Mouse (Mus musculus): Measurements from ENCODE around the gene Ltc4s. TPM values are rescaled to one million over a fixed set of nuclear protein-coding genes. Genes with fewer than 3 reads are reported as not detected.

The Ltc4s gene
- polyA plus RNA-seq, 1 experiment from 2014 or later: 1.6 TPM

GRCm38 (mm10) chr11:50217811-50218210 lies 20.6 kb downstream of the Ltc4s start:
- Histone ChIP-seq H3K27me3 (replicated peaks; ENCODE audit: control insufficient read depth, insufficient read depth, low read length) (no peaks in the 10 kb centered on the region), H3K4me3 (replicated peaks; ENCODE audit: low read length) (no peak overlapping the region), H3K9me3 (ENCODE audit: control insufficient read depth, low read length) (no peaks in the 10 kb centered on the region), H3K9ac (replicated peaks; ENCODE audit: low read depth, low read length) (no peak overlapping the region), H3K4me2 (ENCODE audit: low read length) (no peak overlapping the region), H3K36me3 (ENCODE audit: control insufficient read depth, insufficient read depth) (no peaks in the 10 kb centered on the region), H3K27ac (ENCODE audit: low read length) (no peak overlapping the region), H3K4me1 (replicated peaks; ENCODE audit: control insufficient read depth, insufficient read depth, low read length) (peaks cover 4% of the 10 kb centered on the region)
- no peak for ATAC-seq
- WGBS: 69% methylated on average over 4 of the region's 4 CpGs

- Histone ChIP-seq H3K4me2 (ENCODE audit: low read length) (no peak overlapping the region), H3K27me3 (replicated peaks; ENCODE audit: control insufficient read depth, insufficient read depth, low read length) (no peaks in the 10 kb centered on the region), H3K4me1 (replicated peaks; ENCODE audit: control insufficient read depth, insufficient read depth, low read length) (peaks cover 2% of the 10 kb centered on the region; the same call in 1 of the 2 replicates), H3K9me3 (ENCODE audit: control insufficient read depth, low read length) (no peaks in the 10 kb centered on the region), H3K27ac (ENCODE audit: low read length) (no peak overlapping the region), H3K4me3 (replicated peaks; ENCODE audit: low read length) (no peak overlapping the region), H3K9ac (replicated peaks; ENCODE audit: low read depth, low read length) (no peak overlapping the region), H3K36me3 (ENCODE audit: control insufficient read depth, insufficient read depth) (no peaks in the 10 kb centered on the region)
- no peak for ATAC-seq
- 78% methylated on average over 4 of the region's 4 CpGs for WGBS
Measured at GRCm38 (mm10) chr11:50216724-50217366, 21.6 kb downstream of the Ltc4s start.

GRCm38 (mm10) chr11:50215633-50216032 lies 22.8 kb downstream of the Ltc4s start:
- H3K9me3 ChIP-seq (ENCODE audit: control insufficient read depth, low read length): no peaks in the 10 kb centered on the region
- 25% methylated on average over 9 of the region's 9 CpGs for WGBS
- H3K4me1 ChIP-seq (replicated peaks; ENCODE audit: control insufficient read depth, insufficient read depth, low read length): peaks cover 11% of the 10 kb centered on the region
- no peak overlapping the region for H3K4me3 ChIP-seq (replicated peaks; ENCODE audit: low read length)
- no peak overlapping the region for H3K27ac ChIP-seq (ENCODE audit: low read length)
- no peaks in the 10 kb centered on the region for H3K36me3 ChIP-seq (ENCODE audit: control insufficient read depth, insufficient read depth)
- no peak for ATAC-seq
- H3K9ac ChIP-seq (replicated peaks; ENCODE audit: low read depth, low read length): no peak overlapping the region
- no peak overlapping the region for H3K4me2 ChIP-seq (ENCODE audit: low read length)
- H3K27me3 ChIP-seq (replicated peaks; ENCODE audit: control insufficient read depth, insufficient read depth, low read length): no peaks in the 10 kb centered on the region

GRCm38 (mm10) chr11:50214631-50215030 lies 23.8 kb downstream of the Ltc4s start:
- Histone ChIP-seq H3K27ac (ENCODE audit: low read length) (no peak overlapping the region), H3K9ac (replicated peaks; ENCODE audit: low read depth, low read length) (no peak overlapping the region), H3K36me3 (ENCODE audit: control insufficient read depth, insufficient read depth) (no peaks in the 10 kb centered on the region), H3K4me2 (ENCODE audit: low read length) (no peak overlapping the region), H3K9me3 (ENCODE audit: control insufficient read depth, low read length) (no peaks in the 10 kb centered on the region), H3K4me3 (replicated peaks; ENCODE audit: low read length) (no peak overlapping the region), H3K4me1 (replicated peaks; ENCODE audit: control insufficient read depth, insufficient read depth, low read length) (peaks cover 12% of the 10 kb centered on the region), H3K27me3 (replicated peaks; ENCODE audit: control insufficient read depth, insufficient read depth, low read length) (no peaks in the 10 kb centered on the region)
- ATAC-seq: no peak
- WGBS: 91% methylated on average over 6 of the region's 6 CpGs

- WGBS: 68% methylated on average over 11 of the region's 11 CpGs
Measured at GRCm38 (mm10) chr11:50212848-50213758, 25.3 kb downstream of the Ltc4s start.

GRCm38 (mm10) chr11:50212060-50212739 lies 26.2 kb downstream of the Ltc4s start:
- Histone ChIP-seq H3K27ac (ENCODE audit: low read length) (no peak overlapping the region), H3K4me1 (replicated peaks; ENCODE audit: control insufficient read depth, insufficient read depth, low read length) (peaks cover 22% of the 10 kb centered on the region), H3K4me3 (replicated peaks; ENCODE audit: low read length) (no peak overlapping the region), H3K4me2 (ENCODE audit: low read length) (no peak overlapping the region), H3K9me3 (ENCODE audit: control insufficient read depth, low read length) (no peaks in the 10 kb centered on the region), H3K9ac (replicated peaks; ENCODE audit: low read depth, low read length) (no peak overlapping the region), H3K27me3 (replicated peaks; ENCODE audit: control insufficient read depth, insufficient read depth, low read length) (no peaks in the 10 kb centered on the region), H3K36me3 (ENCODE audit: control insufficient read depth, insufficient read depth) (peaks cover 1% of the 10 kb centered on the region; the same call in 1 of the 2 replicates)
- ATAC-seq: no peak
- 75% methylated on average over 3 of the region's 3 CpGs for WGBS

More at GRCm38 (mm10) chr11:50212848-50213758, 25.3 kb downstream of the Ltc4s start:
- H3K27me3 ChIP-seq (replicated peaks; ENCODE audit: control insufficient read depth, insufficient read depth, low read length): no peaks in the 10 kb centered on the region
- no peak overlapping the region for H3K4me3 ChIP-seq (replicated peaks; ENCODE audit: low read length)
- no peaks in the 10 kb centered on the region for H3K36me3 ChIP-seq (ENCODE audit: control insufficient read depth, insufficient read depth)
- no peak overlapping the region for H3K27ac ChIP-seq (ENCODE audit: low read length)
- no peak for ATAC-seq
- H3K9ac ChIP-seq (replicated peaks; ENCODE audit: low read depth, low read length): no peak overlapping the region
- H3K4me2 ChIP-seq (ENCODE audit: low read length): no peak overlapping the region
- H3K9me3 ChIP-seq (ENCODE audit: control insufficient read depth, low read length): no peaks in the 10 kb centered on the region
- H3K4me1 ChIP-seq (replicated peaks; ENCODE audit: control insufficient read depth, insufficient read depth, low read length): peaks cover 22% of the 10 kb centered on the region

GRCm38 (mm10) chr11:50211322-50212059 lies 26.9 kb downstream of the Ltc4s start:
- H3K9ac ChIP-seq (replicated peaks; ENCODE audit: low read depth, low read length): no peak overlapping the region
- peak overlapping the region; percentile 58 for H3K4me2 ChIP-seq (ENCODE audit: low read length)
- 95% methylated on average over 3 of the region's 3 CpGs for WGBS
- H3K36me3 ChIP-seq (ENCODE audit: control insufficient read depth, insufficient read depth): peaks cover 5% of the 10 kb centered on the region; the same call in 1 of the 2 replicates
- no peaks in the 10 kb centered on the region for H3K27me3 ChIP-seq (replicated peaks; ENCODE audit: control insufficient read depth, insufficient read depth, low read length)
- H3K27ac ChIP-seq (ENCODE audit: low read length): no peak overlapping the region
- no peak for ATAC-seq
- no peaks in the 10 kb centered on the region for H3K9me3 ChIP-seq (ENCODE audit: control insufficient read depth, low read length)
- peak overlapping the region; percentile 94; the same call in 1 of the 2 replicates for H3K4me3 ChIP-seq (replicated peaks; ENCODE audit: low read length)
- peaks cover 22% of the 10 kb centered on the region for H3K4me1 ChIP-seq (replicated peaks; ENCODE audit: control insufficient read depth, insufficient read depth, low read length)

- peak; percentile 77 for ATAC-seq
- Histone ChIP-seq H3K9ac (replicated peaks; ENCODE audit: low read depth, low read length) (peak within 1 kb of the TSS; percentile 90), H3K4me1 (replicated peaks; ENCODE audit: control insufficient read depth, insufficient read depth, low read length) (peaks cover 21% of the 10 kb centered on the region), H3K4me2 (ENCODE audit: low read length) (peak within 1 kb of the TSS; percentile 58), H3K4me3 (replicated peaks; ENCODE audit: low read length) (peak within 1 kb of the TSS; percentile 94), H3K27ac (ENCODE audit: low read length) (peak within 1 kb of the TSS; percentile 96), H3K36me3 (ENCODE audit: control insufficient read depth, insufficient read depth) (peaks cover 9% of the 10 kb centered on the region; the same call in 1 of the 2 replicates), H3K27me3 (replicated peaks; ENCODE audit: control insufficient read depth, insufficient read depth, low read length) (no peaks in the 10 kb centered on the region), H3K9me3 (ENCODE audit: control insufficient read depth, low read length) (no peaks in the 10 kb centered on the region)
- under 1% methylated on average over 48 of the region's 48 CpGs for WGBS
Measured at GRCm38 (mm10) chr11:50210505-50211151, 27.8 kb downstream of the Ltc4s start, which contains the start of the genes Sqstm1 and Mgat4b. TSS of gene Sqstm1 (minus strand) at chr11:50210827. TSS of gene Mgat4b (plus strand) at chr11:50210890.
